Mouse (Mus musculus) Muller cell, postnatal 12 days (primary cell): ENCODE data around the gene Gjc2.

Experiments used
- DNase-seq: peaks from one replicate; pipeline ENCODE4 v3.0.0-alpha.2; 2015; ENCODE audit errors: inconsistent ontology term

The Gjc2 gene

DNA sequence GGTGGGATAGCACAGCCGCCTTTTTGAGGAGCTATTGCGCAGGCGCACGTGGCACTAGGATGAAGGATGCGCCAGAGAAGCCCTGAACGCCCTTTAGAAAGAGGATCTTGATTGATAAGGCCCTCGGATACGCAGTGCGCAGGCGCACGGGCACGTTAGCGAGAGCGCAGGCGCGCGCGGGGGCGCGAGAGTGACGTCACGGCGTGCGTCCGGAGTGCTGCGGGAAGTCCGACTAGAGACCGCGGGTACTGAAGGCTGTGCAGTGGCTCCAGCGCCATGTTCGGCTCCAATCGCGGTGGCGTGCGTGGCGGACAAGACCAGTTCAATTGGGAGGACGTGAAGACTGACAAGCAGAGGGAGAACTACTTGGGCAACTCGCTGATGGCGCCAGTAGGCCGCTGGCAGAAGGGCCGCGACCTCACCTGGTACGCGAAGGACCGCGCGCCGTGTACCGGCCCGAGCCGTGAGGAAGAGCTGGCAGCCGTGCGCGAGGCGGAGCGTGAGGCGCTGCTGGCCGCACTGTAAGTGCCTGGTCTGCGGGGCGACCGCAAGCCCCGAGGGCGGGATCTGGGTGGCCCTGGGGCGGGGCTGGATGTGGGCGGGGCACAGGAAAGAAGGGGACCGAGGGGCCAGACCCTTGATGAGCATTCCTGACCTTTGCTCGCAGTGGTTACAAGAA is 25.3 kb upstream of the Gjc2 start, which contains the start of gene 2310033P09Rik:
Gene 2310033P09Rik (plus strand): TSS at position 169 of the 679 bp plus-strand sequence.
- DNase-seq: peak; percentile 97

DNA sequence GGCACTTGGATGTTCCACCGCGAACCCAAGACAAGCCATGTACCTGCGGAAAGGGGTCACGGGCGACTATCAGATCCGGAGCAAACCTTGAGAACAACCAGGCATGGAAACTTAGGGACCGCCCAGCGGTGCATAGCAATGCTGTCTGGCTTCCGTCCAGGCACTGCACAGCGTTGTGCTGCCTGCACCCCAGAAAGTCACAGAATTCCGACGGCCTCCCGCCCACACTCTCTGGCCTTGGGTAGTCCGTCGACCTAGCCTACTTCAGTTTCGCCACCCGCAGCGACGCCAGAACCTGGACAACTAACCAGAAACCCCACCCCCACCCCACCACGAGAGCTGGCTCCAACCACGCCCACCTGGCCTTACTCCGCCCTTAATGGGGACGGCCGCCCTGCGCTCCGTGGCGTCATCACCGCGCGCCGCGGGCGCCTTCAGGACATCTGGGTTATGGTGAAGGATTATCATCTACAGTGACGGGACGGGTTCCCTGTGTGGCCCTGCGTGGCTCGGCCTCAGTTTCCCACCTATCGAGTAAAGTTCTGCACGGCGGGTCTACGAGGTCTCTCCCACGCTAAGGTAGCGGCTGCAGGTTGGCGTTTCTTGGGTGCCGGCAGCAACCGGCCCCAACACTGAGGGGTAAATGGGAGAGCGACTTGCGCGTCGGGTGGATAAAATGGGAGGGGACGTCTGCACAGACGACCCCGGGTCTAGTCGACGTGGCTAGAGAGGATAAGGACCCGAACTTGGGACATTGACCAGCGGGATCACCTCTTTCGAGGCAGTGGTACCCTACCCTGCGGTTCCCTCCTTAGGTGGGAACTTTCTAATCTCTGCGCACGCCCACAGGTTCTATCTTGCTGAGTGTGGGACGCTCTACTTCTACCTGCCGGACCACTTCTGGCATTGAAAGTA is 19.3 kb upstream of the Gjc2 start, which contains the start of gene Mrpl55:
Gene Mrpl55 (plus strand): TSS at position 406 of the 915 bp plus-strand sequence.
- peak; percentile 98 for DNase-seq

DNA sequence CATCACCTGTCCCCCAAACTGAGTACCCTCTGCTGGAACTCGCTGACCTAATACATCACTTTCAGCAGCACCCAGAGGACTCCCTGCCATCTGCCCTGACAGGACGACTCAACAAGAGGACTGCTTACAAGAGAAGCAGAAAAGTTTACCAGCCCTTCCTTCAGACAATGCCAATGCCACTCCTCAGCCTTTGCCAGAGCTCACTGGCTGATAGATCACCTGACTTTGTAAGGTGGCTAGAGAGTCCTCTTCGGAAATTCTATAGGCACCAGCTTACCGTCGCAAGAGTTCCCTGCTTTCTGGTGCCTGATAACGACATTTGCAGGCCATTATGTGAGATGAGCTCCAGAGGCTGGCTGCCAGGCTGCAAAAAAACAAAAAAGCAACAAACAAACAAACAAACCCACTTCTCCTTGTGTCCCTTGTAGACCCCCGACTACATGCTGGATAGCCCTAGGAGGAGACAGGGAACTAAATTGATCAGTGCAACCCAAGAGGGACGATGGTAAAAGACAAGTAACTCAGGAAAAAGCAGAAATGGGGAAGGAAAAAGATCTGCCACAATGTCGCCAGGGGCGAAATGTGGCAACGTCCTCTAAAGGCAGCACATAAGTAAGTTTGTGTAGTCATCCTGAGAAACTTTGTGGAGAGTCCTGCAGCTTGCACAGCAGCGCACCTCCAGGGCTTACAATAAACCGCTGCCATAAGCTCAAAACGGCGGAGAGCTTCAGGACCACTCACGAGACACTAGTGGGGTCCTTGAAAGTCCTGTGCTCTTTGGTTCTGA is 18.4 kb upstream of the Gjc2 start:
- DNase-seq: no peak

DNA sequence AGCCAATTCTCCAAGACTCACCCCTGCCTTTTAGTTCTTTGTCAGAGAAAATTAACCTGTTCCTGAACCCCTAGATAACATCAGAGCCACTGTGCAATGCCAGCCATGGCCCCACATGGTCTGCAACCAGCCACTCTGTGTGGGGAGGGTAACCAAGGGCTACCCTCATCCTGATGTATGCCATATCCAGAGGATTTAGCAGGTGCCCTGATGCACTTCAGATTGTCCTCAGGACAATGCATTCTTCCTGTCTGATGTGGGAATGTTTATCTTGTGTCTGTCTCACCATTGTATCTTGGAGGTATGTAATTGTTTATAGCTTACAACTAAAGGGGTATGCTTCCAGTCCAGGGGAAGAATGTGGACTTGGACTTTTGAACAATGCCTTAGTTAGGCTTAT is 13.2 kb upstream of the Gjc2 start:
- DNase-seq: no peak

DNA sequence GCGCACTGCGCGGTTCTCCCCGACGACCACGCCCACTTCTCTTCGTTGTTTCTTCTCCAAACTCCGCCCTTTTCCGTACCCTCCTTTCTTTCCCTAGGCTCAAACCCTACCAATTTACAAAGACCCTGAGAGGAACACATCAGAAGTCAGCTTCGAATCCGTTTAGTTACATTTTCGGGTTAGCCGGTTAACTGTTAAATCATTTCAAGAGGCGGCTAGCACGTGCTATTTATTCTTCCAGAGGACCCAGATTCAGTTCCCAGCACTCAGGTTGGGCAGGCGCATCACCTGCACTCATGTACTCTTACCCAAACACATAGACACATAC is 9.0 kb upstream of the Gjc2 start, which contains the start of gene Guk1:
Gene Guk1 (minus strand): TSS at position 154 of the 328 bp plus-strand sequence.
- DNase-seq: no peak

DNA sequence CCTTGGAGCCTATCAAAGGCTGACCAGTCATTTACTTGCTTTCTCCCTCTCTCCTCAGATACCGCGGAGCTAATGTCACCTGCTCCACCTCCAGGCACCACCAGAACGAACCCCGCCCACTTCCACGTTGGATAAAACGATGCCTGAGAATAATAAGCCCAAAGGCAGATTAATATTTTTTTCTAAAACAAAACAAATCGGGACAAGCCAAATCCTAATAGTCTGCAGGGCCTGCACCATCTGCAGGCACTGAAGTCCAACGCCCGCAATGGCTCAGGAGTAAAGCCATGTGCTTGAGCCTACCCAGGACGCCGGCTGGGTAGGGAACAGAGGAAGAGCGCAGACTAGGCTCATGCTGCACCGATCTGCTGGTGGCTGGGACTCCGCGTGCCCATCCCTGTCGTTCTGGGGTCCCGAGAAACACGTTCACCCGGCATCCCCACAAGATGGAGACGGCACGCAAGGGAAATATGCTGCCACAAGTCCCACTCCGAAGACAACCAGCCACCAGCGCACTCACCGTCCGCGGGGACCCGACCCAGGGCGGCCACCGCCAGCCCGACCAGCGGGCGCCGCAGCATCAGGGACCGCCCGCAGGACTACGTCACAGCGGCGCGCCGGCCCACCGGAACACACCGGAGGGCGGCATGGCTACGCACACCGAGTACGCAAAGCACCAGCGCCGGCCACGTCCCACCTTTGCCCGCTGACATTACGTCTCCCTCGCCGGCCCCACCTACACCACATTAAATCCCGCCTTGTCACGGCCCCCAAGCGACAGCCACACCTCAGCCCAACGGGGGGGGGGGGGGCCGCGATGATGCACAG is 8.4 kb upstream of the Gjc2 start:
- DNase-seq: peak; percentile 92

DNA sequence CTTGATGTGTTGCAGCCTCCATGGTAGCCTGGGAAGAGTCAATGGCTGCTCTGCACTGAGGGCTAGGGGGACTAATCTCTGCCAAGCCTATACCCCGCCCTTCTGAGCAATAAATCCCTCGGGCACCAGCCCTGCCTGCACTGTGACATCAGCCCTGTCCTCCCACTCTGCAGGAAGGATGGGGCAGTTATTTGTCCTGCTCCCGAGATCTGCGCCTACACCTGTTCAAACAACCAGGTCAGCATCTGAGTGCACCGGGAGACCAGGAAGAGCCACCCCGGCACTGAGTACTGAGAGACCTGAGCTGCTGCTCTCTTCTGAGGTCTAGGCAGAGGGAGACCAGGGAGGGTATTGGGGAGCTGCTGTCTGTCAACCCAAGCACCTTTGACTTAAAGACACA is 4.7 kb upstream of the Gjc2 start:
- no peak for DNase-seq

DNA sequence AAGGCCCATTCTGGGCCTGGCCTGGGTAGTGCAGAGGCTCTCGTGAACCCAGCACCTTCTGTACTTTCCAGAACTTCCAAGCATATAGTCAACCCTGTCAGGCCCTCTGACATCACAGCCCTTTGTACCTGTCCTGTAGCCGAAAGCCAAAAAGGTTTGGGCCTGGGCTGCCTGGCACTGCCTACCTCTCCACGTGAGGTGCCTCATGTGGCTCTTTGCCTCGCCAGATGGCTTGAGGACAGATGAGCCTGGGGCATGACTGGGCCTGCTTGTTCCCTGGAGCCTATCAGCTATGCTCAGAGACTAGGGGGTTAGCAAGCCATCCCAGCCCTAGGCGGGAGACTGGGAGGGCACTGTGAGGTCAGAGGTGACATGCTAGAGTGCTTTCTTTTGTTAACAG is 2.5 kb upstream of the Gjc2 start:
- no peak for DNase-seq

DNA sequence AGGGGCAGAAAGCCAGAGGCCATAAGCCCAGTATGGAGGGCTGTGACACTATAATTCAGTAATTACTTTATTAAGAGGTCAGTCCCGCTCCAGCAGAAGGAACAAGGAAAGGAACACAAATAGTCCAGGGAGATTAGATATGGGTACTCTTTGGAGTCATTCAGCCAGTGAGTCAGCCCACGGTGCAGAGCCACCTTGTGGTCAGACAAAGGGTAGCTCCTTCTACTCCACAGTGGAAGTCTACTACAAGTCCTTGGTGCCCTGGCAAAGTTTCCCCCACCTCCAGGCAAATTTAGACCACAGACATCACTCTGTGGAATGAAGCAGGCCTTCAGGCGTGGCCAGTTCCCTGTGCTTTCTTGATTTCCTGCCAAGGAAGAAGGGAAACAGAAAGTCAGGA is 808 bp upstream of the Gjc2 start:
- peak; percentile 66 for DNase-seq

DNA sequence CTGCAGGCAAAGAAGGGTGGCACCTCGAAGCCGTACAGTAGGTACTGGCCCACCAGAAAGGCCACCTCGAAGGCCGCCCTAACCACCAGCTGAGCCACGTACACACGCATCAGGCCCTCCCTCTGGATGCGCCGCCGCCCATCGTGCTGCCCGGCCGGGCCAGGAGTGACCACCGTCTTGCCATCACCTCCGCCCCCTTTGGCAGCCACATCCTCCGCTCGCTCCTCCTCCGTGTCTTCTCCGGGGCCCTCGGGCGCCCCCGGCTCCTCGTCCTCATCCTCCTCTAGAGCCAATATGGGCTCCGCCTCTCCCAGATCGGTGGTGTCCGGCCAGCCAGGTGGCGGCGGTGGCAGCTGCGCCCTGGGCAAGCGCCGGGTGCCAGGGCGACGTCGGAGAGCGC is 6.1 kb downstream of the Gjc2 start:
- DNase-seq: no peak

DNA sequence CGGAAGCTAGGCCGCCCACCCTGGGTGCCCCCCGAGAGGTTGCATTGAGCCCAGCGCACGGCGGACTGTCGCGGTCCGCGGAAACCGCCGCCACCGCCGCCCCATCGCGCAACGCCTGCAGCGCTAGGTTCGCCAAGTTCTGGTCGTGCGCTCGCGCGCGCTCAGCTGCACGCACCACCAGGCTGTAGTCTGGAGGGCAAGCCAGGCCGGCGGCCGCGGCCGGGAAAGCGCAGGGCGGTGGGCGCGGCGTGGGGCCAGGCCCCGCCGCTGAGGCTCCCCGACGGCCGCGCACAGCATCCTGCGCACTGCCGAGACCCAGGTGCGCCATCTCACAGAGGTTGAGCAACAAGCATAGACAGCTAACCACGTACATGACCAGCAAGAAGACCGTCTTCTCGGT is 6.5 kb downstream of the Gjc2 start:
- no peak for DNase-seq

DNA sequence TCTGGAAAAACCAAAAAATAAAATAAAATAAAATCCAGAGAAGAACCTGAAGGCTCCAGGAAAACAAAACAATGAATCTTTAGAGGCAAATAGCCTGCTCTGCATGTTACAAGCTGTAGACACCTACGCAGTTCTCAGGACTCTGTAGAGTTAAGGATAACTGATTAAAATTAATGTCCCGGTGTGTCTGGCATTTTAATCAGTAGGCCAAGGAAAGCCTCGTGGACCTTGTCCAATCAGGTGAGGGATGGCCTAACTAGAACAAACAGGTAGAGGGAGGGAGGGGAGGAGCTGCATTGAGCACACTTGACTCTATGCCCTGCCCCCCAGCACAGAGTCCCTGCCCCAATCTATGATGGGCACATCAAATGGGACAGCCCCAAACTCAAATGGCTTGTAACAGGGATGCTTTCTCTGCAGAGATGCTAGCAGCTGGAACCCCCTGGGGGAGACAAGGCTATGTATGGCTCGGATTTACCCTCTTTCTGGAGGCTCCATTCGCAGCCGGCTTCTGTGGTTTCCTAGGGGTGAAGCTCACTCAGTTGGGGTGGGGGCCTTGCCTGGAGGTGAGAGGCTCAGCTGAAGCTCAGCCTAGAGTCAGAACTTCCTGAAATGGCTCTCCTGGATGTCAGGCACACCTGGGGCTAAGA is 8.7 kb downstream of the Gjc2 start:
- DNase-seq: no peak

DNA sequence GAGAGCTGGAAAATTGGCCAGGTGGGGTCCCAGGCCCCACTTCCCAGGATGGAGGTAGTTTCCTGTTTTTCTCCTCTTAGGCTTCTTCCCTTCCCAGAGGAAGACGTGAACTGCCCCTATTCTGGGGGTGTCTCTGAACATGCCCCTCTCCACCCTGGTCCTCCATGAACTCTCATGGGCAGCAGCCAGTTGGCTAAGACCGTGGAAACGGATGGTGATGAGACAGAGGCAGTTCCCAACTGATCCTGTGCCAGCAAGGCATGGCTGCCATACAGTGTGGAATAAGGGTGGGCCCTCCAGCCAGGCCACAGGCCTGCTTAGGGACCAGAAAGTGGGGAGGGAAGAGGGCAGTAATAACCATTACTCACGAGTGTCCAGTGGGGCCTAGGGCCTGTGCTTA is 12.5 kb downstream of the Gjc2 start:
- no peak for DNase-seq

DNA sequence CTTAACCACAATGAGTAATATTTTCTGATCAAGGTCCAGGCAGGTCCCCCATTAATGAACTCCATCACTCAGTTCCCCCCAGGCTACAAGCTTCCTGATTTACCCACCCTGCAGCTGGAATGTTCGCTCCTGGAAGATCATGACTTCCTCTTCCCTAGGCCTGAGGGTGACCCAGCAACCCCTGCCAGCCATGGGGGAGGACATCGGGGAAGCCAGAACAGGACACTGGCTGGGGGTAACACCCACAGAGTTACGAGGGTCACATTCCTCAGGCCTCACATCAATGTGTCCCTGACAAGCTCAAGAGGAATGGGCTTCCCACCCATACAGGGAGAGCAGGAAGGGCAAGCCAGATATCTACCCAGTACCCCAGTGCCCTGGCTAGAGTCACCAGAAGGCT is 13.2 kb downstream of the Gjc2 start:
- DNase-seq: no peak

DNA sequence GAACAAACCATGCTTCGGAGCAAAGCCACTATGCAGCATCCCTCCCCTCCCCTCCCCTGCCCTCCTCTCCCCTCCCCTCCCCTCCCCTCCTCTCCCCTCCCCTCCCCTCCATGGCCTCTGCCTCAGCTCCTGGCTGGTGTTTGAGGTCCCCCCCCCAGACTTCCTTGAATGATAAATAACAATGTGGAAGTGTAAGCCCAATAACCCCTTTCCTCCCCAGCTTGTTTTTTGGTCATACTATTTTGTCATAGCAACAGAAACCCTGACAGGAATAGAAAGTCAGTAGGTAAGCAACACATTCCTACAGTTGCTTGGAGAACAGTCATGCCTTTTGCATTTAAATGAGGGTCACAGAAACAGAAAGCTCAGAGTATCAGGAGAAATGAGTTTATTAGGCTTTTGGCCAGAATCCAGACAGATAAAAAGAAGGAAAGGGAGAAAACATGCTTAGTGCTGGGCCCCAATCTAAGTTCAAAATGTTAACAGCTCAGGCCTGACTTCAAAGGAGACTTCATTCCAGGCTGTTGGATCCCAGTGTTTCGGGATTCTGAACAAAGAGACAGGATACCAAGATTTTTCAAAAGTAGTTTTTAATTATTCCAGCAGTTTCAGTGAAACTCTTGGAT is 17.3 kb downstream of the Gjc2 start:
- DNase-seq: peak; percentile 43

DNA sequence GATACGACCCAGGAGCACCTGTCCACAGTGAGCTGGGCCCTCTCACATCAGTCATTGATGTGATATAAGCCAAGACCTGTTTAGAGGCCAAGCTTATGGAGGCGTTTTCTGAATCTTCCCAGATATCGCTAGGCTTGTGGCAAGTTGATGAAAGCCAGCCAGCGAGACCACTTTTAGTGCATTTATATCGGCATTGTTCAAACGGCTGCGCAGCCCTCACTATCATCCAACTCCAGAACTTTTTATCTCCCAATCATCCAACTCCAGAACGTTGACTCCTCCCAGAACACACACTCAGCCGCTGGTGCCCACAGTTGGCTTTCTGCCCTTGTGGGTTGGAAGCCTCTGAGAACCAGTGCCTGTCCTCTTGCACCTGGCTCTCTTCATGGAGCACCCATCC is 18.6 kb downstream of the Gjc2 start:
- no peak for DNase-seq

DNA sequence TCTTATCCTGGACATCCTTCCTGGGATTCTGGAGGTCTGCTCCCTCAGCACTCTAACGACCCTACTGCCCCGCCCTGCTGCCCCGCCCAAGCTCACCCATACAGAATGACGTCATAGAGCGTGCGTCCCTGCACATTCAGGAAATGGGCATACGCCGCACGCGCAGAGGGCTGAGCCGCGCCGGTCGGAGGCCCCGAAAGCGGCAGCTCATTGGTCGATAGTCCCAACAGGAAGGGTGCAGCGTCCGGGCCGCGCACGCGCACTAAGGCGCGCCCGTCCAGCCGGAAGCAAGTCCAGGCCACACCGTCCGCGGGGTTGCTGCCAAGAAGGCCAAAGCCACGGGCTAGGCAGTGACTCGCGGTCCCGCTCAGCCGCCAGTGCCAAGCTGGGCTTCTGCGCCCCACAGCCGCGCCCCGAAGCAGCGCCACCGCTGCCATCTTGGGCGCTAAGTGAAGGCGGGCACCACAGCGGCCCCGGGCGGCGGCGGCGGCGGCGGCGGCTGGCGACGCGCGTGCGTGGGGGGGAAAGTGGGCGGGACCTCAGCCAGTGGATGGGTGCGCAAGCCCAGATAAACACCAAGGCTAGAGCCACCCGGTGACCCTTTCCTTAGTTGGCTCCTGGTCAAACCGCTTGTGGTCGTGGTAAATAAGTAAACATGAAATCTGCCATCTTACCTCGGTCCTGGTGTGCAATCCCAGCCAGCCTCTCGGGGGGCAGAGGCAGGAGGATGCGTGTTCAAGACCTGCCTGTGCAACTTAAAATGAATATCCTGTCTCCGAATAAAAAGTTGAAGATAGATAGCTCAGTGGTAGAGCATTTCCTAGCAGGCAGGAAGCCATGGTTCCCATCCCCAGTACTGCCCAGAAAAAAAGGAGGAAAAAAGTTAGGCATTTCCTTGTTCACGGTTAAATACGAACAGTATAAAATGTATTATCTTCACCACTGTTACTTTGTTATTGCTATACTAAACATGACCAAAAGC is 19.5 kb downstream of the Gjc2 start, which contains the start of gene Iba57:
Gene Iba57 (minus strand): TSS at position 485 of the 982 bp plus-strand sequence.
- peak; percentile 99 for DNase-seq

DNA sequence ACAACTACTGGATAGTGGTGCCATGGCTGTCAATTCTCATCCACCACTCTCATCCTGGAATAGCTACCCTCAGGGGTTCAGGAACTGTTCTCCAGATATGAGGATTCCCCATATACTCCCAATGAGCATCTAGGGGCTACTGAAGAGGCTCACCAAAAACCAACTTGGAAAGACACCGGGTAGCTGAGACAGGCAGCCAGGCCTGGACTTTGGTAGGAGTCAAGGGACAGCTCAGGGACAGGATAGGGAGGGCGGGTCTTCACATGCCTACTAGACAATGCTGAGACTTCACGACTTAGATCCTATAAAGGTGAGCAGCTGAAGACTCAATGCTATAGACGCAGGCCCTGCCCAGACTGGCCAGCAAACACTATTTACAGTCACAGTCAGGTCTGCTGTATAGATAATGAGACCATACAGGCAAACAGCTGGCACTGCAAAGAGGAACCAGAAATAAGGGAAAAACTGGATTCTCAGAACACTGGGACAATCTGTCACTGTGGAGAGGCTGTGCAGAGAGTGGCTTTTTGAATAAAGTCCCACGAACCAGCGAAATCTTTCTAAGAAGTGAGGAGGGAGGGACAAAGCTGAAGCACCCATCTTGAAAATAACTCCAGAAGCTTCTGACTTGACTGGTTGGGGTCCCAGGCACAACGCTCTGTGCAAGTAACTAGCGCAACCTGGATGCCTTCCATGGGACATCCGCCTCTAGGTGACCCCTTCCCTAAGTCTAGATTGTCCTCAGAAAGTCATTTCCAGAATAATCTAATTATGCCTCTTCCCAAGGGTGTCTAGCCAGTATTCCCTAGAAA is 20.4 kb downstream of the Gjc2 start:
- no peak for DNase-seq
